Mouse (Mus musculus): Measurements from ENCODE around the gene Lrrc2. TPM values are rescaled to one million over a fixed set of nuclear protein-coding genes. Genes with fewer than 3 reads are reported as not detected.
A peak's percentile ranks its signal among the peaks of the same experiment; 100 is the strongest.

Gene Lrrc2
- 10 to 100 TPM; 10.6 to 13.7 TPM for total RNA-seq (2021)
- long read RNA-seq, experiment 1, partial matches to known transcripts: 0 of 14 reads
- long read RNA-seq, experiment 1, other reads (novel, unspliced or antisense): 14 of 14 reads
- long read RNA-seq, experiment 2, partial matches to known transcripts: 0 of 7 reads
- long read RNA-seq, experiment 2, other reads (novel, unspliced or antisense): 7 of 7 reads

DNA sequence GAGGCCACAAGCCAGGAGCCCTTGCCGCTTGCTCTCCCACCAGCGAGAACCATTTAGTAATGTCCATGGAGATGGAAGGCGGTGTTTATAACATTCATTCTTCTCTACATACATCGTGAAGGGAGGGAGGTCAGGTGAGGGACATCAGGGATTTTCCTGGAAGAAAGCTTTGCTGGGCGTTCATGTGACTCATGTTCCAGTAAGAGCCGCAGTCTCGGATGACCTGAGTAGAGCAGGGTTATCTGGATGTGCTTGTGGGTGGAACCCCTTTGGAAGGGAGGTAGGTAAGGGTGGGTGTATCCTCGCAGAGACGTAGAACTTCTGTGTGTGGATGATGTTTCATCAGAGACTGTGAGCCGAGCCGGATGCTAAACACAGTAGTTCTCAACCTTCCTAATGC lies at the start of gene Lrrc2:
Gene Lrrc2 (plus strand): TSS at position 149 of the 400 bp plus-strand sequence.
- no peak for DNase-seq

GRCm38 (mm10) chr9:110902271-110902670 lies 49.1 kb upstream of the Lrrc2 start:
- DNase-seq: no peak

DNA sequence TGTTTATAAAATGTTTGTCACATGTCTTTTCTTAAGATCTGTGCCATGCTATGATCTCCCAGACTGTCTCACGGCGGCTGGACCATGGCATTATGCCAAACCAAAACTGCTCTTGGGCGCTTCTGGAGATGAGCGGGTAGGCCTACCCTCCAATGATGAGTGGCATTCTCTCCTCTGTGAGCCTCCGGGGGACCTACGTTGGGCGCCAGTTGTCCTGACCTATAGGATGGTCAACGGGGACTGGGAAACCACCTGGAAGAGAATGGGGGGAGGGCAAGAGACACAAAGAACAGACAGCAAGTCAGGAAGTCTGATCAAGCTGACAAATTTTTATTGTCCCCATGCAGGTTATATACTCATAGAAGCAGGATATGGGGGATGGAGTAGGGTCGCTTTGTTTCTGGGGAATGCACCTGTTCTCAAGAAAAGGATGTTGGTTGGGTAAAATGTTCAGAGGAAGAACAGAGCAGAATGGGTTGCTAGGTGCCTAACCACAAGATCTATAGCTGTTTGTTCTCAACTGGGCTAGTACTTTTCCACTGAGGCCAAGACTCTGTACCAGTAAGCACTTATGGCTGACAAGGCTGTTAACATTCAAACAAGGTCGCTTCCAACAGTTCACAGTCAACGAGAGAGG lies 44.0 kb upstream of the Lrrc2 start:
- DNase-seq: no peak

GRCm38 (mm10) chr9:110907838-110908630 lies 43.3 kb upstream of the Lrrc2 start:
- DNase-seq: no peak

GRCm38 (mm10) chr9:110908631-110909016 lies 42.7 kb upstream of the Lrrc2 start:
- no peak for DNase-seq

- no peak for DNase-seq
Observed at GRCm38 (mm10) chr9:110909371-110909967, 41.9 kb upstream of the Lrrc2 start.

GRCm38 (mm10) chr9:110914631-110915236 lies 36.6 kb upstream of the Lrrc2 start:
- DNase-seq: no peak

DNA sequence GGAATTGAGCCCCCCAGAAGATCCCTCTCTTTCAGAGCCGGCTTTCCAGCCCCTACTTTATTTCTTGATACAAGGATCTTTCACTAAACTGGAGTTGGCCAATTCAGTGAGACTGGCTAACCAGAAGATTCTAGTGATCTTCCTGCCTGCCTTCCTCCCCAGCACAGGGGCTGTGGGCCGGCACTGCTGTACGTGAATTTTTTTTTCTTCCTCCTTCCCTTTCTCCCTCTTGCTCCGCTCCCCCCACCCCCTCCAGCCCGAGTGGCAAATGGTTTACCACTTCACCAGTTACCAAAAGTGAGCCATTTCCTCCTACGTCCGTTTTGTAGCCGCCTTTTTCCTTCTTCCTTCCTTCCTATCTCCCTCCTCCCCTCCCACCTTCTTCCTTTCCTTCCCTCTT lies 35.9 kb upstream of the Lrrc2 start:
- DNase-seq: no peak

- DNase-seq: no peak
Observed at GRCm38 (mm10) chr9:110916786-110917185, 34.6 kb upstream of the Lrrc2 start, which contains the start of gene Fam240a. Gene Fam240a (minus strand): TSS chr9:110916861.

DNA sequence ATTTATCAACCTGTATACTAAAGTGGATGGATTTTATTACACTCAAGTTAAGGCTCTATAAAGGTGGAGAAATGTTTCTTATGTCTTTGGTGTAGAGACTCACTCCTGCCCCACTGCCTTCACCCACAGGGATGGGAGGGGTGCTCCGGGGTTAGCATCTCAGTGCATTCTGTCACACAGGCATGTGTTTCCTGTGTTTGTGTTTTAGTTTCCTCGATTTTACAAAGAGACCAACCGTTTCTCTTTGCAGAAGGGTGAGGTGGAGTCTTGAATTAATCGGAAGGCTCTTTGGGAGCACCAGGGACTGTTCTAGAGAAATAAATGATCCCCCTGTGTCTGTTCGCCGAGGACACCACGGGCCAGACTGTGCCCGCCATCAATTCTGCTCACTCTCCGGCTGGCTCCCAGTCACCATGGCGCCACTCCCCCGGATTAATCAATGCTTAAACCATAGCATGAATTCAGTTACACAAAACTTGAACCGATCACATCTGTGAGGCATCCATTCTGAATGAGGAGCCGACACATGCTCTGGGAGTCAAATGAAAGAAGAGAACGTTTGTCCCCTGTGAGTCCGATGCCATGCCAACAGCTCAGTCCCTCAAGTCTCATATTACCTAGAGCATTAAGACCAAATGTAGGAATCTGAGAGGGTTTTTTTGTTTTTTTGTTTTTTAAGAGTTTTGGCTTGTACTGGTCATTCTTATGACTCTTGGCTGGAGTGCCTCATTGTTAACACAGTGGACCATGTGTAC lies 30.5 kb upstream of the Lrrc2 start:
- DNase-seq: no peak

GRCm38 (mm10) chr9:110922759-110923158 lies 28.6 kb upstream of the Lrrc2 start:
- peak; percentile 85 for DNase-seq

- no peak for DNase-seq
Observed at GRCm38 (mm10) chr9:110931573-110931972, 19.8 kb upstream of the Lrrc2 start.

DNA sequence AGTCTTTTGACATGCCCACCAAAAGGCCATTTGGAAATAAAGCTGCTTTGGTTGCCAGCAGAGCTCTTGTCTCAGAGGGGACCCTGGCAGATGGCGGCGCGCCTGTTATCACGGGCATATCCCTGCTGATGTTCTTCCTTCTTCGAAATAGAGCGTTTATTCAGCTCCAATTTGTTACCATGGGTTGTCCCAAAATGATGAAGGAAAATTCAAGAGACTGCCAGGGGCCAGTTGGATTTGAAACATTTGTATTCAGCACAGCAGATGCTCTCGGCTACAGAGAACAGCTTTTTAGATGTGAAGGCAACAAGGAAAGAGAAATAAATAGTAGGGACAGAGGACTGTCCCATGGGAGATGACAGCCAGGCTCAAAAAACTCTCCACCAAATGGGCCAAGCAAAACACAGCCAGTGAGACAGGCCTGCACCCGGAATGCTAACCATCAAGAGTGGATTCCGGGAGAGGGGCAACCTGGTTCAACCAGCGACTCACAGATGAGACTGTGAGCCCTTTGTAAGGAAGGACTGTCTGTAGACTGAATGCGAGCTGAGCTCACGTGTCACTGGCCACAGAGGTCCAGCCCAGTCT lies 17.4 kb upstream of the Lrrc2 start:
- DNase-seq: no peak

- DNase-seq: no peak
Observed at GRCm38 (mm10) chr9:110935941-110936340, 15.4 kb upstream of the Lrrc2 start.

DNA sequence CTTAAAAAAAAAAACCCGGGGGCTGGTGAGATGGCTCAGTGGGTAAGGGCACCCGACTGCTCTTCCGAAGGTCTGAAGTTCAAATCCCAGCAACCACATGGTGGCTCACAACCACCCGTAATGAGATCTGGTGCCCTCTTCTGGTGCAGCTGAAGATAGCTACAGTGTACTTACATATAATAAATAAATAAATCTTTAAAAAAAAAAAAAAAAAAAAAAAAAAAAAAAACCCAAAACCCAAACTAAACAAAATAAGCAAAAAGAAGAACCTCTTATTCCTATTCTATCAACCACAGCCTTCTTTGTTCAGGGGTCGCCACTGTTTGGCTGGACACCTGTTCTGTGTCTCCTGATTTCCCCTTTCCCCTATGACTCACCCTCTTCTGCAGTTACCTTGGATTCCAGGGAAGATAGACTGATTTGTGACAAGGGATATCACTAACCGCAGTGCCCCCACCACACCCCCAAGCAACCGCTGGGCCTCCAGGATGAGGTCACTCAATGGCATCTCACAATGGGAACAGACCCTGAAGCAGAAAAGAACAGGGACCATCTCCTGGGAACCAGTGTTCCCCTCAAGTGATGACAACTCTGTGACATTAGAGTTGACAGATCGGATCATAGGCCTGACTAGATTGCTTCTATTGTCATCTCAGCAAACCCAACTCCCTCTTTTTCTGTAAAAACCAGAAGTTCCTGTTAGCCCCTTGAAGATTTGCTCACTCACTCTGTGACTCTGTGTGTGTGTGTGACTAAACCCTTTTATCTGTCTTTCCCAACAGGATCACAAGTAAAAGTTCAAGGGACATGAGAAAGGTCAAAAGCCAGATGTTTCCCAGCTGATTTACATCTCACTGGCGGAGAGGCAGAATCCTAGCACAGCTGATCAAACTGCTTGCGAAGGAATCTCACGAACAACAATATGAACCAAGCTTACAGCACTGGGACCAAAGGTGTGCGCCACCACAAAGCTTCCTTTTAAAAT lies 13.5 kb upstream of the Lrrc2 start:
- no peak for DNase-seq

DNA sequence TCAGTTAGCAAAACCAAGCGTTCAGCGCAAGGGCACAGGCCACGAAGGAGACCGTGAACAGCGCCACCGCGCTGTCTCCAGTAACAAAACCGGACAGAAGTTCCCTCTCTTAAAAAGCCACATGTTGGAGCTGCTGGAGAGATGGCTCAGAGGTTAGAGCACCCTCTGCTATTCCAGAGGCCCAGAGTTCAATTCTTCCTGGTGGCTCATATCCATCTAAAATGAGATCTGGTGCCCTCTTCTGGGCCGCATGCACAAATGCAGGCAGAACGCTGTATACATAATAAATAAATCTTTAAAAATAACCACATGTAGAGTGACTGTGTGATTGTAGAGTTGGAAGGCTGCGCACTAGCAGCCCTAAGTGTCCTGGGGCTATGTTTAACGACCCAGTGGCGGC lies 7.1 kb upstream of the Lrrc2 start:
- no peak for DNase-seq

DNA sequence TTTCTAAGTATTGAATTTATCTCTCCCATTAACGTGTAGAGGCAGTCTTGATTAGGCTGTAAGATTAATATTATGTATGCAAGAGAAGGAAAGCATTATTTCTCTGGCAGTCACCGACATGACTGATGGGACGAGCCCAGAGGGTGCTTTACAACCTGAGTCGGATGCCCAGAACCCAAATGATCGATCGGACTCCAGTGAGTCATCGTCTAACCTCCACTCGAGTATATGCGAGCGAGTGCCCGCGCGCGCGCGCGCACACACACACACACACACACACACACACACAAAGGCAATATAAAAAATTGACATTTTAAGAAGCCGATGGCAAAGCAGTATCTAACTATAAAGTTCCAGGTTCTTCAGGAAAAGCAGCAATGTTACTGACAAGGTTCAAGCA lies 6.0 kb upstream of the Lrrc2 start:
- no peak for DNase-seq

- DNase-seq: no peak
Observed at GRCm38 (mm10) chr9:110945926-110946325, 5.4 kb upstream of the Lrrc2 start, which contains the start of gene Tdgf1. Gene Tdgf1 (minus strand): TSS chr9:110946158.

- DNase-seq: no peak
Observed at GRCm38 (mm10) chr9:110946548-110947044, 4.7 kb upstream of the Lrrc2 start.

DNA sequence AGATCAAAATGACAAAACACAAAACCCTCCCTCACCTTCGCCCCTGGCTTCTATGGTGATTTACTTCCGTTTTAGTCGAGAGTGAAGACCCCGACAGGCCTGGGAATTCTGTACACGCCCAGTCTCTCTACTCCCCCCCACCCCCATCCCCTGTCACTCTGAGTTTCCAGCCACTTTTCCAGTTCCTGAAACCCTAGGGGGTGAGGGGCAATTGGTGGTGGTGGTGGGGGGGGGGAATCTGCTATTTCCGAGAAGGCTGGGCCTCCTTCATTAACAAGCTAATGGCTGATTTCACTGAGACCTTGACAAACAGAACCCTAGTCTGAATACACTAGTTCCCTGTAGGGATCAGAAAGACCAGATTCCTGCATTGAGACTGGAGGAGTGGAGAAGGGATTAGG lies 4.1 kb upstream of the Lrrc2 start:
- DNase-seq: no peak

All from gastrocnemius, postnatal 10 days (tissue).